Mouse (Mus musculus): ENCODE results near the gene Gckr. TPM values are rescaled to one million over a fixed set of nuclear protein-coding genes. Genes with fewer than 3 reads are reported as not detected.
"Not testable (repeated sequence)": the region's sequence is repeated elsewhere in the genome, so short reads cannot be mapped to it uniquely, and the experiment has no call there.

Gene Gckr
- total and polyA plus RNA-seq, 3 experiments, result not detected

DNA sequence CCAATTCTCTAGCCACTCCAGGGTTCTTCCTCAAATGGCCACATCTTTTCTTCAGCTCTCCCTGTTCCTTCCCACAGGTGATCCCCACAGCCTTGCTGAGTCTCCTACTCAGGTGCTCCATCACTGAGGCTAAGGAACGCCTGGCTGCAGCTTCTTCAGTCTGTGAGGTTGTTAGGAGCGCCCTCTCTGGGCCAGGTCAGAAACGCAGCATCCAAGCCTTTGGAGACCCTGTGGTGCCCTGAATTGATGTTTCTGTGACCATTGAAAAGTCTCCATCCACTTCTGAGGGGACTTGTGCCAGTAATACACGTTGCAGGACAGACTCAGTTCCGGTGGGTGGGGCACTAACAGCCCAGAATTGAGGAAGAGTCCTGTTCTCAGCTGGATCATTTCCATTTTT is 29.6 kb downstream of the Gckr start:
- peak; percentile 26 for TF ChIP-seq RAD21 (IDR thresholded peaks at IDR 0.05; ENCODE audit: low read depth, low read length)
- no peak for TF ChIP-seq MAFK (IDR thresholded peaks at IDR 0.05; ENCODE audit: insufficient replicate concordance, low read length)
- TF ChIP-seq SMC3 (IDR thresholded peaks at IDR 0.05; ENCODE audit: low read depth, low read length), result 0 out of 2 replicates have a peak, but pooled peaks have one; percentile 12
- peak in 1 of 2 experiments; percentile 55; a peak in 2 of 4 replicates for TF ChIP-seq CTCF (conservative IDR thresholded peaks at IDR 0.05 in 1 of 2, IDR thresholded peaks at IDR 0.05 in 1 of 2; ENCODE audit: low read depth in 2 of 2, low read length in 2 of 2)
- DNase-seq (ENCODE audit: extremely low read depth), result peak; percentile 14
- dilution Hi-C loops (cut with MboI; ENCODE audit: extremely low pct_ligation_motif_present, extremely low pct_unique_long_range_greater_than_20kb, low sequenced_read_pairs), result no loop called here
- Histone ChIP-seq H3K4me3 (replicated peaks in 1 of 3; ENCODE audit: low read depth in 2 of 3, low read length in 2 of 3, poor library complexity in 1 of 3) (no peak overlapping the region), H3K4me2 (ENCODE audit: insufficient read depth, low read depth, poor library complexity, severe bottlenecking) (no peak overlapping the region), H3K36me3 (replicated peaks in 1 of 2; ENCODE audit: control insufficient read depth in 1 of 2, insufficient read depth in 1 of 2, low read length in 1 of 2) (no peaks in the 10 kb centered on the region), H3K79me2 (replicated peaks; ENCODE audit: control insufficient read depth, extremely low read depth, insufficient read depth, poor library complexity, severe bottlenecking) (no peaks in the 10 kb centered on the region), H3K9ac (ENCODE audit: insufficient read depth, low read depth) (no peak overlapping the region), H3K27me3 (replicated peaks) (peaks cover 29% of the 10 kb centered on the region), H3K27ac (ENCODE audit: insufficient read depth, low read depth) (no peak overlapping the region), H3K4me1 (ENCODE audit: control insufficient read depth in 1 of 2, insufficient read depth in 2 of 2) (no peaks in the 10 kb centered on the region), H3K9me3 (replicated peaks; ENCODE audit: low read length) (peaks cover 4% of the 10 kb centered on the region)
- in situ Hi-C loops (cut with MboI; ENCODE audit: low pct_ligation_motif_present, low pct_unique_long_range_greater_than_20kb, low sequenced_read_pairs), result no loop called here

DNA sequence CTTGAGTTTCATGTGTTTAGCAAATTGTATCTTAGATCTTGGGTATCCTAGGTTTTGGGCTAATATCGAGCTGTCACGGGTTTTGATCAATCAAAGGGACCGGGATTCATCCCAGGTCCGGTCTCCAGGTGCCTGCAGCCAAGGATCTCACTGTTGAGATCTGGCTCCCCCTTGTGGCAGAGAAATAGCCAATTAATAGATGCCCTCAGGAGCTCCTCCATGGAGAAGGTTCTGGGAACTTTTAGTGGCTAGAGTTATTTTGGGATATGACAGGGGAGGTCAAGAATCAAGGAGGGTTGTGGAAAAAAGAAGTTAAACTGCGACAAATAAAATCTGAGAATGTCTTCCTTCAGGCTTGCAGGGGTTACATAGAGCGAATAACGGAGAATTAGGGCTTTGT is 31.0 kb downstream of the Gckr start:
- Histone ChIP-seq H3K4me1 (ENCODE audit: control insufficient read depth in 1 of 2, insufficient read depth in 2 of 2) (no peaks in the 10 kb centered on the region), H3K4me3 (replicated peaks in 1 of 3; ENCODE audit: low read depth in 2 of 3, low read length in 2 of 3, poor library complexity in 1 of 3) (no peak overlapping the region), H3K9me3 (replicated peaks; ENCODE audit: low read length) (peaks cover 2% of the 10 kb centered on the region), H3K36me3 (replicated peaks in 1 of 2; ENCODE audit: control insufficient read depth in 1 of 2, insufficient read depth in 1 of 2, low read length in 1 of 2) (no peaks in the 10 kb centered on the region), H3K4me2 (ENCODE audit: insufficient read depth, low read depth, poor library complexity, severe bottlenecking) (no peak overlapping the region), H3K27ac (ENCODE audit: insufficient read depth, low read depth) (no peak overlapping the region), H3K27me3 (replicated peaks) (peaks cover 23% of the 10 kb centered on the region), H3K79me2 (replicated peaks; ENCODE audit: control insufficient read depth, extremely low read depth, insufficient read depth, poor library complexity, severe bottlenecking) (no peaks in the 10 kb centered on the region), H3K9ac (ENCODE audit: insufficient read depth, low read depth) (no peak overlapping the region)
- TF ChIP-seq SMC3 (IDR thresholded peaks at IDR 0.05; ENCODE audit: low read depth, low read length), result peak; percentile 55
- TF ChIP-seq GABPA (IDR thresholded peaks at IDR 0.05; ENCODE audit: insufficient replicate concordance, low read depth, low read length), result no peak
- TF ChIP-seq RAD21 (IDR thresholded peaks at IDR 0.05; ENCODE audit: low read depth, low read length), result peak; percentile 70
- peak in 1 of 2 experiments; percentile 72; a peak in 2 of 4 replicates for TF ChIP-seq CTCF (conservative IDR thresholded peaks at IDR 0.05 in 1 of 2, IDR thresholded peaks at IDR 0.05 in 1 of 2; ENCODE audit: low read depth in 2 of 2, low read length in 2 of 2)
- in situ Hi-C loops (cut with MboI; ENCODE audit: low pct_ligation_motif_present, low pct_unique_long_range_greater_than_20kb, low sequenced_read_pairs) (no loop called here), dilution Hi-C loops (cut with MboI; ENCODE audit: extremely low pct_ligation_motif_present, extremely low pct_unique_long_range_greater_than_20kb, low sequenced_read_pairs) (no loop called here)
- peak; percentile 45 for DNase-seq (ENCODE audit: extremely low read depth)

GRCm38 (mm10) chr5:31357586-31357985 is 60.3 kb downstream of the Gckr start:
- H3K4me2 ChIP-seq (ENCODE audit: insufficient read depth, low read depth, poor library complexity, severe bottlenecking); H3K9me3 ChIP-seq (replicated peaks; ENCODE audit: low read length); in situ Hi-C loops (cut with MboI; ENCODE audit: low pct_ligation_motif_present, low pct_unique_long_range_greater_than_20kb, low sequenced_read_pairs); H3K9ac ChIP-seq (ENCODE audit: insufficient read depth, low read depth); dilution Hi-C loops (cut with MboI; ENCODE audit: extremely low pct_ligation_motif_present, extremely low pct_unique_long_range_greater_than_20kb, low sequenced_read_pairs); H3K4me3 ChIP-seq (replicated peaks in 1 of 3; ENCODE audit: low read depth in 2 of 3, low read length in 2 of 3, poor library complexity in 1 of 3); H3K36me3 ChIP-seq (replicated peaks in 1 of 2; ENCODE audit: control insufficient read depth in 1 of 2, insufficient read depth in 1 of 2, low read length in 1 of 2); DNase-seq (ENCODE audit: extremely low read depth); H3K27ac ChIP-seq (ENCODE audit: insufficient read depth, low read depth); H3K4me1 ChIP-seq (ENCODE audit: control insufficient read depth in 1 of 2, insufficient read depth in 2 of 2); H3K27me3 ChIP-seq (replicated peaks); H3K79me2 ChIP-seq (replicated peaks; ENCODE audit: control insufficient read depth, extremely low read depth, insufficient read depth, poor library complexity, severe bottlenecking): not testable (repeated sequence)

- dilution Hi-C loops (cut with MboI; ENCODE audit: extremely low pct_ligation_motif_present, extremely low pct_unique_long_range_greater_than_20kb, low sequenced_read_pairs), result no loop called here
- H3K9ac ChIP-seq (ENCODE audit: insufficient read depth, low read depth), result no peak overlapping the region
- no peak overlapping the region for H3K4me3 ChIP-seq (replicated peaks in 1 of 3; ENCODE audit: low read depth in 2 of 3, low read length in 2 of 3, poor library complexity in 1 of 3)
- H3K4me2 ChIP-seq (ENCODE audit: insufficient read depth, low read depth, poor library complexity, severe bottlenecking), result no peak overlapping the region
- no peaks in the 10 kb centered on the region for H3K79me2 ChIP-seq (replicated peaks; ENCODE audit: control insufficient read depth, extremely low read depth, insufficient read depth, poor library complexity, severe bottlenecking)
- no peaks in the 10 kb centered on the region for H3K36me3 ChIP-seq (replicated peaks in 1 of 2; ENCODE audit: control insufficient read depth in 1 of 2, insufficient read depth in 1 of 2, low read length in 1 of 2)
- in situ Hi-C loops (cut with MboI; ENCODE audit: low pct_ligation_motif_present, low pct_unique_long_range_greater_than_20kb, low sequenced_read_pairs), result no loop called here
- no peak for DNase-seq (ENCODE audit: extremely low read depth)
- no peaks in the 10 kb centered on the region for H3K4me1 ChIP-seq (ENCODE audit: control insufficient read depth in 1 of 2, insufficient read depth in 2 of 2)
- TF ChIP-seq ZC3H11A (IDR thresholded peaks at IDR 0.05; ENCODE audit: low read depth, low read length) (no peak), SMC3 (IDR thresholded peaks at IDR 0.05; ENCODE audit: low read depth, low read length) (no peak), POLR2AphosphoS2 (IDR thresholded peaks at IDR 0.05; ENCODE audit: low read depth, low read length) (no peak), CTCF (conservative IDR thresholded peaks at IDR 0.05 in 1 of 2, IDR thresholded peaks at IDR 0.05 in 1 of 2; ENCODE audit: low read depth in 2 of 2, low read length in 2 of 2) (peak in 1 of 2 experiments; percentile 46; a peak in 2 of 4 replicates), RAD21 (IDR thresholded peaks at IDR 0.05; ENCODE audit: low read depth, low read length) (peak; percentile 34)
- H3K27ac ChIP-seq (ENCODE audit: insufficient read depth, low read depth), result no peak overlapping the region
- no peaks in the 10 kb centered on the region for H3K9me3 ChIP-seq (replicated peaks; ENCODE audit: low read length)
- no peaks in the 10 kb centered on the region for H3K27me3 ChIP-seq (replicated peaks)
These were observed 63.7 kb downstream of the Gckr start for GRCm38 (mm10) chr5:31360955-31361354.

Data from CH12.LX (cell line).